Mouse (Mus musculus) midbrain, embryonic 12.5 days (tissue): ENCODE data around the gene Cops7b. TPM values are rescaled to one million over a fixed set of nuclear protein-coding genes. Genes with fewer than 3 reads are reported as not detected.

ENCODE experiments used
- ATAC-seq: fragments of 200-750 bp; cut with Nextera tagmentation; 2 replicates; pipeline ENCODE4 v1.8.0; 2017; ENCODE audit warnings: low read depth, moderate TSS enrichment, moderate library complexity; ENCODE audit not compliant: low FRiP score
- H3K27ac ChIP-seq: fragments of 300-500 bp; sonication (generic); replicated peaks from 2 replicates; pipeline ENCODE4 v1.5.1; 2016; ENCODE audit warnings: mild to moderate bottlenecking
- H3K27me3 ChIP-seq: fragments of 300-500 bp; sonication (generic); 2 replicates; pipeline ENCODE4 v1.6.1; 2016; ENCODE audit warnings: mild to moderate bottlenecking
- H3K36me3 ChIP-seq: fragments of 300-500 bp; sonication (generic); 2 replicates; pipeline ENCODE4 v1.6.1; 2016
- H3K4me1 ChIP-seq: fragments of 300-500 bp; sonication (generic); 2 replicates; pipeline ENCODE4 v1.6.1; 2016
- H3K4me2 ChIP-seq: fragments of 300-500 bp; sonication (generic); replicated peaks from 2 replicates; pipeline ENCODE4 v1.6.1; 2016; ENCODE audit warnings: mild to moderate bottlenecking, moderate library complexity
- H3K4me3 ChIP-seq: fragments of 300-500 bp; sonication (generic); 2 replicates; pipeline ENCODE4 v1.5.1; 2016; ENCODE audit warnings: mild to moderate bottlenecking
- H3K9ac ChIP-seq: fragments of 300-500 bp; sonication (generic); replicated peaks from 2 replicates; pipeline ENCODE4 v1.6.1; 2016; ENCODE audit warnings: mild to moderate bottlenecking, moderate library complexity
- H3K9me3 ChIP-seq: fragments of 300-500 bp; sonication (generic); 2 replicates; pipeline ENCODE4 v1.6.1; 2016; ENCODE audit warnings: mild to moderate bottlenecking
- WGBS: fragments of 180-500 bp; shearing (Covaris S2); methylation state at CpG from one replicate; pipeline ENCODE4 v1.1.7; 2016; 5-methylcytosine and 5-hydroxymethylcytosine counted together
- microRNA-seq: library from miRNA; unstranded; fragments of <30 nt; microRNA quantifications from one replicate; pipeline ENCODE4, GENCODE M21; 2017
- polyA plus RNA-seq: library from polyadenylated mRNA; unstranded; fragments of >200 nt; fragmentation: Nextera tagmentation; extraction: Ambion mirVana; gene quantifications from 2 replicates; pipeline ENCODE4 v1.2.1, GENCODE M21; 2016

The Cops7b gene
- polyA plus RNA-seq, 1 experiment from 2014 or later, result 62.6 TPM

- no peak overlapping the region for H3K9ac ChIP-seq
- ATAC-seq, result peak; percentile 27; the same call in 1 of the 2 replicates
- no peak overlapping the region for H3K27ac ChIP-seq
- H3K4me1 ChIP-seq, result peaks cover 8% of the 10 kb centered on the region; the same call in 1 of the 2 replicates
- no peaks in the 10 kb centered on the region for H3K27me3 ChIP-seq
- peak overlapping the region; percentile 42 for H3K4me2 ChIP-seq
- WGBS, result 48% methylated on average over 7 of the region's 7 CpGs
- no peaks in the 10 kb centered on the region for H3K36me3 ChIP-seq
- H3K9me3 ChIP-seq, result no peaks in the 10 kb centered on the region
- H3K4me3 ChIP-seq, result peak overlapping the region; percentile 20; the same call in 1 of the 2 replicates
Measured at GRCm38 (mm10) chr1:86633840-86634750, 51.4 kb downstream of the Cops7b start.

- no peak overlapping the region for H3K9ac ChIP-seq
- ATAC-seq, result peak; percentile 81
- H3K36me3 ChIP-seq, result no peaks in the 10 kb centered on the region
- H3K9me3 ChIP-seq, result no peaks in the 10 kb centered on the region
- 59% methylated on average over 6 of the region's 6 CpGs for WGBS
- no peaks in the 10 kb centered on the region for H3K27me3 ChIP-seq
- peaks cover 8% of the 10 kb centered on the region; the same call in 1 of the 2 replicates for H3K4me1 ChIP-seq
- H3K4me2 ChIP-seq, result peak overlapping the region; percentile 42
- no peak overlapping the region for H3K27ac ChIP-seq
- H3K4me3 ChIP-seq, result peak overlapping the region; percentile 20; the same call in 1 of the 2 replicates
Measured at GRCm38 (mm10) chr1:86634751-86635359, 52.2 kb downstream of the Cops7b start.

DNA sequence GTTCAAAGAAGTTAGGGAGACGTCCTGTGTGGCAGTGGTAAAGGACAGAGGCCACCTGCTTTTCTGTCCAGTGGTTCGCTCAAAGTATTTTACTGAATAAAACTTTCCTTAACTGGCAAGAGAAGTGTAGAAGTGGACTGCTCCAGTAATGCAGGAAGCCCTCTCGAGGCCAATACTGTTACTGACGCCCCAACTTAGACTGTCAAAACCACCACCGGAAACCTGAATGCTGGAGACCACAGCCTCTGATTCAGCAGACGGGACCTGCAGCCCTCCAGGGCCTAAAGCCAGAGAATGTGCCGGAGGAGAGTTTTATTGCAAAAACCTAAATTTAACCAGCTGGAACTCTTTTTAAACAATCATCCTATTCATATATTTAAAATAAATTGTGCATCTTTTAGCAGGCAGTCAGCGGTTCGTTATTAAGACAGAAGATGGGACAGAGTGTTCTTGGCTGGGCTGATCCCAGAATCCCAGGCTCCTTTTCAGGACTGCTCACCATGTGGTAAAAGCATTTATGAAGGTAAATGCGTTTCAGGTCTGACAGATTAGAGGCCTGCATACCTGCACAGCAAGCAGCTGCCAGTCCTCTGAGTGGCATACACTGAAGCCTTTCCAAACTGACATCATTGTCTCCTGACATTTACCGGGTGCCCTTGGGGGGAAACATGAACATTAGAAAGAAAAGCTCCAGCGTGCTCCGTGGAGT lies 60.6 kb downstream of the Cops7b start:
- Histone ChIP-seq H3K27me3 (no peaks in the 10 kb centered on the region), H3K4me3 (no peak overlapping the region), H3K9ac (no peak overlapping the region), H3K4me2 (no peak overlapping the region), H3K4me1 (no peaks in the 10 kb centered on the region), H3K36me3 (no peaks in the 10 kb centered on the region), H3K27ac (no peak overlapping the region), H3K9me3 (no peaks in the 10 kb centered on the region)
- WGBS, result 78% methylated on average over 13 of the region's 13 CpGs
- ATAC-seq, result no peak

DNA sequence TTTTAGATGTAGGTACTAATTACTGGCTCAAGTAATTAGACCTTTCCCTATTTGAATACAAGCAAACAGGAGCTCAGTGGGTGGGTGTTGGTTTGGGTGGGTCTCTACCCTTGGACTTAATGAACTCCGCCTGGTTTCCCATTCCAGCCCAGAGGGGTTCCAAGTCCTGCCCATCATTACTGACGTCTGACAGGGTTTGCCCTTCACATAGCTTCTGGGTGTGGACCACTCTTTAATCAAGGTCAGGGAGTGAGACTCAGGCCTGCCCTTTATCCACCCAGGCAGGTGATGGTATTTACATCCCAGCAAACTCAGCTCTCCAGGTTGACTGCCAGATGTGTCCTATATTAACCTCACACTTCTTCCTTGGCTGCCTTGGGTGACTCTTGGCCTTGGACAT lies 64.8 kb downstream of the Cops7b start:
- ATAC-seq, result no peak
- H3K4me2 ChIP-seq, result no peak overlapping the region
- no peaks in the 10 kb centered on the region for H3K36me3 ChIP-seq
- H3K4me3 ChIP-seq, result no peak overlapping the region
- H3K4me1 ChIP-seq, result no peaks in the 10 kb centered on the region
- no peak overlapping the region for H3K27ac ChIP-seq
- H3K9me3 ChIP-seq, result no peaks in the 10 kb centered on the region
- WGBS, result 56% methylated on average over 2 of the region's 2 CpGs
- no peak overlapping the region for H3K9ac ChIP-seq
- H3K27me3 ChIP-seq, result no peaks in the 10 kb centered on the region

DNA sequence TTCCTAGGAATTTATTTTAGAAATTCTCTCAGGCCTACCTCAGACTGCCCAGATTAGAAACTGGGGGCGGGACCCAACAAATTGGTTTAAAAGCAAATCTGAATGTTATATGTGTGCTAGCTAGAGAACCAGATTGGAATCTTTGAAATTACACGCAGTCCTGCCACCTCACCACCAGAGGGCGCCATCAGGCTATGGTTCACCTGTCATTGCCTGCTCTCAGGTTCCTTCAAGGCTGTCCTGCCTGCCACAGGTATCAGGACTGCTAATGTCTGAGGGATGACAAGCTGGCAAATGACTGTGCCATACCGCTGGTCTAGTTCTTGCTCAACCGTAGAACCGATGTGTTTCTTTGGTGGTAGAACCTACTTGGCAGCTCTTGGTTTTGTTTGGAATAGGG lies 67.6 kb downstream of the Cops7b start:
- H3K27ac ChIP-seq, result no peak overlapping the region
- WGBS, result 26% methylated on average over 6 of the region's 6 CpGs
- H3K4me3 ChIP-seq, result no peak overlapping the region
- H3K9ac ChIP-seq, result no peak overlapping the region
- no peaks in the 10 kb centered on the region for H3K9me3 ChIP-seq
- no peaks in the 10 kb centered on the region for H3K36me3 ChIP-seq
- ATAC-seq, result no peak
- no peaks in the 10 kb centered on the region for H3K27me3 ChIP-seq
- H3K4me1 ChIP-seq, result no peaks in the 10 kb centered on the region
- H3K4me2 ChIP-seq, result no peak overlapping the region

DNA sequence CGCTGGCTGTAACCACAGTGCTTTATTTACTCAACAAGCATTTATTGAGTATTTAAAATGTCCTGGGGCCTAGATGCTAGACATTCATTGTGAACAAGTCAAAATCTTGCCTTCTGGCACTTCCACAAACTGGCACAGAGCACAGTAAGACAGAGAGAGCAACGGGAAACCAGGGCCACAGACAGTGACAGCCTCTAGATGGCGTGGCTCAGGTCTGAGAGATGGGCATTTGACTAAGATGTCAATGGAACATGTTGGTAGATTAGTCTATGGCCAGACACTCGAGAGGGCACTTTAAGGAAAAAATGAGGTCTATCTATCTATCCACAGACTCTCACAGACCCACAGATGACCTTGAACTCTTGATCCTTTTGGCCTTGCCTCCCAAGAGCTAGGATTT lies 70.0 kb downstream of the Cops7b start:
- Histone ChIP-seq H3K4me2 (no peak overlapping the region), H3K4me3 (no peak overlapping the region), H3K9me3 (no peaks in the 10 kb centered on the region), H3K27ac (no peak overlapping the region), H3K36me3 (no peaks in the 10 kb centered on the region), H3K4me1 (no peaks in the 10 kb centered on the region), H3K27me3 (no peaks in the 10 kb centered on the region), H3K9ac (no peak overlapping the region)
- 68% methylated on average over 4 of the region's 4 CpGs for WGBS
- ATAC-seq, result no peak

DNA sequence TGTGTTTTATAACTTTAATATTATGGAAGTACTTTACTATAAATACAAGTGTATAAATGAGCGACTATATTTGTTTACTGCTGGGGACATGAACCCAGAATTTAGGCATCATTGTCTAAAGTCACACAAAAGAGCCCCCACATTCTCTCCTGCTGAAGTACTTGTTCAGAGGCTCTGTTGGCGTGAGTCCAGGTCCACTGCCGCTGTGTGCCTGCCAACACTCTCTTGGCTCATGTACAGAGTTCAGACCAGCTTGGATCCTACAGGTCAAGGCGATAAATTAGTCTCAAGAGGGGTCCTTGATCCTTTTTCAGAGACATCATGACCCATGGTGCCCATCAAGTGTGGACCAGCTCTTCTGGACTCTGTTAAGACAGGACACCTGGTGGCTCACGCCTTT lies 74.4 kb downstream of the Cops7b start:
- Histone ChIP-seq H3K4me1 (no peaks in the 10 kb centered on the region), H3K4me3 (no peak overlapping the region), H3K9ac (no peak overlapping the region), H3K36me3 (no peaks in the 10 kb centered on the region), H3K27me3 (no peaks in the 10 kb centered on the region), H3K4me2 (no peak overlapping the region), H3K27ac (no peak overlapping the region), H3K9me3 (no peaks in the 10 kb centered on the region)
- WGBS, result 90% methylated on average over 5 of the region's 5 CpGs
- no peak for ATAC-seq

Small RNA genes within 50 kb of the gene (microRNA-seq; reads per million reads assigned to microRNA genes)
- gene Gm22955, result not detected

Other genes starting within 250 kb of the Cops7b start
- 345 and 383 TPM in 2 replicates for gene Ncl, start 223.5 kb upstream of the Cops7b start, polyA plus RNA-seq
- not detected in 2 replicates for gene Nmur1, start 156.7 kb upstream of the Cops7b start, polyA plus RNA-seq
- gene Tex44, start 156.6 kb upstream of the Cops7b start, polyA plus RNA-seq, result not detected in 2 replicates
- 2,626 and 2,824 TPM in 2 replicates for gene Ptma, start 56.2 kb upstream of the Cops7b start, polyA plus RNA-seq
- 96.6 and 104 TPM in 2 replicates for gene Pde6d, start 275 bp upstream of the Cops7b start, polyA plus RNA-seq
- 1.2 and 1.3 TPM in 2 replicates for gene Nppc, start 87.7 kb downstream of the Cops7b start, polyA plus RNA-seq
- gene Dis3l2, start 120.9 kb downstream of the Cops7b start, polyA plus RNA-seq, result 37.8 and 40.9 TPM in 2 replicates